Mouse (Mus musculus) midbrain, embryonic 11.5 days (tissue): ENCODE results near the gene B4galnt1. TPM values are rescaled to one million over a fixed set of nuclear protein-coding genes. Genes with fewer than 3 reads are reported as not detected.

ENCODE experiments used
- ATAC-seq: fragments of 200-750 bp; cut with Nextera tagmentation; 2 replicates; pipeline ENCODE4 v1.8.0; 2017; ENCODE audit warnings: moderate TSS enrichment, moderate library complexity; ENCODE audit not compliant: low FRiP score
- DNase-seq: peaks from one replicate; pipeline ENCODE4 v3.0.0; 2015; ENCODE audit warnings: low spot score; ENCODE audit errors: missing footprints
- H3K27ac ChIP-seq: fragments of 300-500 bp; sonication (generic); 2 replicates; pipeline ENCODE4 v1.5.1; 2014; ENCODE audit warnings: low read depth, low read length
- H3K27me3 ChIP-seq: fragments of 300-500 bp; sonication (generic); 2 replicates; pipeline ENCODE4 v1.6.1; 2014; ENCODE audit warnings: mild to moderate bottlenecking, low read length, moderate library complexity, mixed read lengths; ENCODE audit not compliant: control insufficient read depth, insufficient read depth
- H3K36me3 ChIP-seq: fragments of 300-500 bp; sonication (generic); 2 replicates; pipeline ENCODE4 v1.6.1; 2014; ENCODE audit warnings: mild to moderate bottlenecking, low read length, moderate library complexity, mixed read lengths; ENCODE audit not compliant: control insufficient read depth, insufficient read depth
- H3K4me1 ChIP-seq: fragments of 300-500 bp; sonication (generic); 2 replicates; pipeline ENCODE4 v1.6.1; 2014; ENCODE audit warnings: low read length; ENCODE audit not compliant: control insufficient read depth, insufficient read depth
- H3K4me2 ChIP-seq: fragments of 300-500 bp; sonication (generic); 2 replicates; pipeline ENCODE4 v1.6.1; 2014; ENCODE audit warnings: mild to moderate bottlenecking, moderate library complexity
- H3K4me3 ChIP-seq: fragments of 300-500 bp; sonication (generic); 2 replicates; pipeline ENCODE4 v1.5.1; 2014; ENCODE audit warnings: low read depth, low read length
- H3K9ac ChIP-seq: fragments of 300-500 bp; sonication (generic); 2 replicates; pipeline ENCODE4 v1.6.1; 2014; ENCODE audit warnings: low read length
- H3K9me3 ChIP-seq: fragments of 300-500 bp; sonication (generic); 2 replicates; pipeline ENCODE4 v1.6.1; 2016; ENCODE audit warnings: low read length; ENCODE audit not compliant: control insufficient read depth
- WGBS: fragments of 180-500 bp; shearing (Covaris S2); extraction: QIAGEN DNeasy Blood & Tissue Kit; methylation state at CpG from one replicate; pipeline ENCODE4 v1.1.7; 2014; 5-methylcytosine and 5-hydroxymethylcytosine counted together
- polyA plus RNA-seq: library from polyadenylated mRNA; unstranded; fragments of >200 nt; fragmentation: Nextera tagmentation; extraction: Ambion mirVana; gene quantifications from 2 replicates; pipeline ENCODE4 v1.2.1, GENCODE M21; 2014

The B4galnt1 gene
- polyA plus RNA-seq, 1 experiment from 2014 or later, result 9.4 TPM

GRCm38 (mm10) chr10:127137896-127138295, 27.1 kb upstream of the B4galnt1 start:
- no peak overlapping the region for H3K27ac ChIP-seq
- no peak overlapping the region for H3K4me2 ChIP-seq
- no peaks in the 10 kb centered on the region for H3K4me1 ChIP-seq
- H3K4me3 ChIP-seq, result no peak overlapping the region
- DNase-seq, result no peak
- no peaks in the 10 kb centered on the region for H3K27me3 ChIP-seq
- WGBS, result 84% methylated on average over 3 of the region's 3 CpGs
- H3K36me3 ChIP-seq, result no peaks in the 10 kb centered on the region
- no peaks in the 10 kb centered on the region for H3K9me3 ChIP-seq
- ATAC-seq, result no peak
- no peak overlapping the region for H3K9ac ChIP-seq

GRCm38 (mm10) chr10:127138328-127139141, 26.5 kb upstream of the B4galnt1 start:
- H3K27ac ChIP-seq, result no peak overlapping the region
- no peaks in the 10 kb centered on the region for H3K4me1 ChIP-seq
- no peak overlapping the region for H3K4me2 ChIP-seq
- no peak for ATAC-seq
- no peaks in the 10 kb centered on the region for H3K36me3 ChIP-seq
- no peaks in the 10 kb centered on the region for H3K27me3 ChIP-seq
- H3K4me3 ChIP-seq, result no peak overlapping the region
- H3K9ac ChIP-seq, result no peak overlapping the region
- DNase-seq, result no peak
- no peaks in the 10 kb centered on the region for H3K9me3 ChIP-seq
- 91% methylated on average over 18 of the region's 18 CpGs for WGBS

- DNase-seq, result no peak
- WGBS, result 89% methylated on average over 11 of the region's 11 CpGs
- Histone ChIP-seq H3K9ac (no peak overlapping the region), H3K36me3 (no peaks in the 10 kb centered on the region), H3K4me3 (no peak overlapping the region), H3K9me3 (no peaks in the 10 kb centered on the region), H3K27me3 (no peaks in the 10 kb centered on the region), H3K4me1 (no peaks in the 10 kb centered on the region), H3K27ac (no peak overlapping the region), H3K4me2 (no peak overlapping the region)
- no peak for ATAC-seq
Measured at GRCm38 (mm10) chr10:127140971-127141370, 24.1 kb upstream of the B4galnt1 start.

GRCm38 (mm10) chr10:127141500-127141899, 23.5 kb upstream of the B4galnt1 start:
- ATAC-seq, result no peak
- DNase-seq, result no peak
- 78% methylated on average over 8 of the region's 8 CpGs for WGBS

GRCm38 (mm10) chr10:127143228-127143627, 21.8 kb upstream of the B4galnt1 start:
- Histone ChIP-seq H3K27ac (no peak overlapping the region), H3K27me3 (no peaks in the 10 kb centered on the region), H3K4me3 (no peak overlapping the region), H3K36me3 (no peaks in the 10 kb centered on the region), H3K9ac (no peak overlapping the region), H3K9me3 (no peaks in the 10 kb centered on the region), H3K4me1 (no peaks in the 10 kb centered on the region), H3K4me2 (no peak overlapping the region)
- WGBS, result 86% methylated on average over 8 of the region's 8 CpGs
- ATAC-seq, result no peak
- no peak for DNase-seq

More at GRCm38 (mm10) chr10:127141500-127141899, 23.5 kb upstream of the B4galnt1 start:
- no peak overlapping the region for H3K27ac ChIP-seq
- no peaks in the 10 kb centered on the region for H3K36me3 ChIP-seq
- H3K9ac ChIP-seq, result no peak overlapping the region
- no peaks in the 10 kb centered on the region for H3K4me1 ChIP-seq
- H3K4me2 ChIP-seq, result no peak overlapping the region
- H3K9me3 ChIP-seq, result no peaks in the 10 kb centered on the region
- H3K27me3 ChIP-seq, result no peaks in the 10 kb centered on the region
- no peak overlapping the region for H3K4me3 ChIP-seq

DNA sequence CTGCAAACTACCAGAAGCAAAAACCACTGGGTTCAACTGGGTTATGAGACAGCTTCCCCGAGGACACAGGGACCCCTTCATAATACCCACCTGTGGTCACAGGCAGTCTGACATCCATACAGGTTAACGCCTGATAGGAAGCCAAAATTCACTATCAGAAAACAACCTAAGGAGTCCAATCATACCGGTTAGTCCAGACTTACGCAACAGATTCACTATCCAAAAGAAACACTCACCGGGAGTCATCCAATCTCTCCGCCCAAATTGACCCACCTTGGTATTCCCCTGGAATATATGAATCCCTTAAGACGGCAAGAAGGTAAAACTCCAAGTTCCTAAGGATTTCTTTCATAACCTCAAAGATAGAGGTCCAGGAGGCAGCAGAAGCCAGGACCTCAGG, 20.5 kb upstream of the B4galnt1 start:
- ATAC-seq, result no peak

DNA sequence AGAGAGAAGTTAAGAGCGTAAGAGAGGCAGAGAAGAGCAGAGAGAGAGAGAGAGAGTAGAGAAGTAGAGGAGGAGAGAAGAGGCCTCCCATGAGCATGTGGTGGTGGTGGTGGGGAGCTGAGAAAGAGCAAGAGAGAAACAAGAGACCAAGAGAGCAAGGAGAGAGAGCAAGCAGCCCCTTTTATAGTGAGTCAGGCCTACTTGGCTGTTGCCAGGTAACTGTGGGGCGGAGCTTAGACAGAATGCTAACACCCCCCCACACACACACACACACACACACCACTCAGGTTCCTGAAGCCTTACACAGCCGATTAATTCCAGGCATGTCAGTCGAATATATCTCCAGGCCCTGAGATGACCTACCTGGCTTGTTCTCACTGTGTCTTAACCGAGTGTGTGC, 19.7 kb upstream of the B4galnt1 start:
- no peak for ATAC-seq
- WGBS, result 82% methylated on average over 4 of the region's 5 CpGs
- no peak overlapping the region for H3K9ac ChIP-seq
- H3K4me3 ChIP-seq, result no peak overlapping the region
- H3K36me3 ChIP-seq, result no peaks in the 10 kb centered on the region
- no peaks in the 10 kb centered on the region for H3K9me3 ChIP-seq
- H3K27ac ChIP-seq, result no peak overlapping the region
- H3K4me2 ChIP-seq, result no peak overlapping the region
- no peaks in the 10 kb centered on the region for H3K27me3 ChIP-seq
- no peaks in the 10 kb centered on the region for H3K4me1 ChIP-seq
- DNase-seq, result no peak

More for the DNA sequence above, 20.5 kb upstream of the B4galnt1 start:
- no peak for DNase-seq
- Histone ChIP-seq H3K27me3 (no peaks in the 10 kb centered on the region), H3K36me3 (no peaks in the 10 kb centered on the region), H3K4me2 (no peak overlapping the region), H3K9ac (no peak overlapping the region), H3K4me3 (no peak overlapping the region), H3K9me3 (no peaks in the 10 kb centered on the region), H3K4me1 (no peaks in the 10 kb centered on the region), H3K27ac (no peak overlapping the region)
- WGBS, result 93% methylated on average over 7 of the region's 7 CpGs

DNA sequence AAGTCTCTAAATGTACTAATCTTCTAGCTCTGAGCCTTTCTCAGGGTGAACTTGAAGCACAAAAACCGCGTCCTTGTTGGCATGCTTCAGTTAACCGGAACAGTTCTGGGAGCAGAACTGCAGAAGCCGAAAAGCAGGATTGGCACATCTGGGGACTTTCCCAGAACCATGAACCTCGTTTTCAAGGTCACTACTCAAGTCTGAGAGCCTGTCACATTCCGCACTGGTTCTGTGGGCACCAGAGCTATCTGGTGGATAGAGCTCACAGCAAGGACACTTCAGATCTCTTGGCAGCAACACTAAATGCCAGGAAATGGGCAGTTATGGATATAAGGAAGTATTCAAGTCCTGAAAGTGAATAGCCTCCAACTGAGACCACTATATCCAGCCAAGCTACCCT, 17.9 kb upstream of the B4galnt1 start:
- WGBS, result 85% methylated on average over 6 of the region's 6 CpGs
- H3K27ac ChIP-seq, result no peak overlapping the region
- DNase-seq (no peak), ATAC-seq (no peak)
- H3K36me3 ChIP-seq, result no peaks in the 10 kb centered on the region
- no peaks in the 10 kb centered on the region for H3K27me3 ChIP-seq
- no peaks in the 10 kb centered on the region for H3K9me3 ChIP-seq
- no peaks in the 10 kb centered on the region for H3K4me1 ChIP-seq
- no peak overlapping the region for H3K4me3 ChIP-seq
- no peak overlapping the region for H3K9ac ChIP-seq
- H3K4me2 ChIP-seq, result no peak overlapping the region

- no peak for DNase-seq
- H3K9me3 ChIP-seq, result no peaks in the 10 kb centered on the region
- H3K36me3 ChIP-seq, result no peaks in the 10 kb centered on the region
- H3K27me3 ChIP-seq, result no peaks in the 10 kb centered on the region
- H3K9ac ChIP-seq, result no peak overlapping the region
- no peak overlapping the region for H3K27ac ChIP-seq
- WGBS, result 85% methylated on average over 4 of the region's 4 CpGs
- no peaks in the 10 kb centered on the region for H3K4me1 ChIP-seq
- H3K4me2 ChIP-seq, result no peak overlapping the region
- ATAC-seq, result no peak
- H3K4me3 ChIP-seq, result no peak overlapping the region
Measured at GRCm38 (mm10) chr10:127150471-127150872, 14.6 kb upstream of the B4galnt1 start.
